Mouse (Mus musculus) C2C12 (cell line): ENCODE data around the gene Hes3.

Experiments used
- CEBPB ChIP-seq: IDR thresholded peaks from one replicate; pipeline ENCODE4 v1.6.1; 2011; ENCODE audit warnings: low read depth, mild to moderate bottlenecking, control low read depth, moderate library complexity
- CTCF ChIP-seq: IDR thresholded peaks from one replicate; pipeline ENCODE4 v1.5.1; 2011; ENCODE audit not compliant: control insufficient read depth, insufficient read depth, insufficient read length
- MAX ChIP-seq: IDR thresholded peaks from one replicate; pipeline ENCODE4 v1.6.1; 2011; ENCODE audit warnings: mild to moderate bottlenecking, control low read depth
- MYOD1 ChIP-seq: IDR thresholded peaks from one replicate; pipeline ENCODE4 v1.6.1; 2011; ENCODE audit warnings: low read depth; ENCODE audit not compliant: control insufficient read depth, insufficient read length
- USF1 ChIP-seq: IDR thresholded peaks from one replicate; pipeline ENCODE4 v1.6.1; 2011; ENCODE audit warnings: low read depth, mild to moderate bottlenecking, control low read depth, moderate library complexity

- TF ChIP-seq CTCF (no peak), MAX (no peak), CEBPB (no peak), MYOD1 (no peak), USF1 (no peak)
Observed at GRCm38 (mm10) chr4:152290385-152290784, 1.1 kb downstream of the Hes3 start.
